Mouse (Mus musculus): ENCODE measurements around the gene Rnf144a.
A peak's percentile ranks its signal among the peaks of the same experiment; 100 is the strongest.

Rnf144a gene

GRCm38 (mm10) chr12:26410443-26410842 is 4.6 kb downstream of the Rnf144a start:
- DNase-seq (ENCODE audit: low read depth, low spot score): no peak

- DNase-seq (ENCODE audit: low read depth, low spot score): no peak
Measured at GRCm38 (mm10) chr12:26408707-26409106, 6.3 kb downstream of the Rnf144a start.

GRCm38 (mm10) chr12:26404781-26405702 is 10.0 kb downstream of the Rnf144a start:
- peak; percentile 38 for DNase-seq (ENCODE audit: low read depth, low spot score)

- no peak for DNase-seq (ENCODE audit: low read depth, low spot score)
Measured at GRCm38 (mm10) chr12:26403372-26404125, 11.5 kb downstream of the Rnf144a start.

- peak; percentile 67 for DNase-seq (ENCODE audit: low read depth, low spot score)
Measured at GRCm38 (mm10) chr12:26401696-26402470, 13.2 kb downstream of the Rnf144a start.

GRCm38 (mm10) chr12:26401254-26401653 is 13.8 kb downstream of the Rnf144a start:
- no peak for DNase-seq (ENCODE audit: low read depth, low spot score)

GRCm38 (mm10) chr12:26400762-26401161 is 14.3 kb downstream of the Rnf144a start:
- DNase-seq (ENCODE audit: low read depth, low spot score): no peak

GRCm38 (mm10) chr12:26399391-26399790 is 15.7 kb downstream of the Rnf144a start:
- no peak for DNase-seq (ENCODE audit: low read depth, low spot score)

- DNase-seq (ENCODE audit: low read depth, low spot score): peak; percentile 77
Measured at GRCm38 (mm10) chr12:26398597-26398996, 16.5 kb downstream of the Rnf144a start.

GRCm38 (mm10) chr12:26394485-26395470 is 20.3 kb downstream of the Rnf144a start:
- DNase-seq (ENCODE audit: low read depth, low spot score): no peak

GRCm38 (mm10) chr12:26393291-26393690 is 21.8 kb downstream of the Rnf144a start:
- DNase-seq (ENCODE audit: low read depth, low spot score): no peak

- DNase-seq (ENCODE audit: low read depth, low spot score): no peak
Measured at GRCm38 (mm10) chr12:26391162-26391561, 23.9 kb downstream of the Rnf144a start.

GRCm38 (mm10) chr12:26387523-26387922 is 27.5 kb downstream of the Rnf144a start:
- DNase-seq (ENCODE audit: low read depth, low spot score): peak; percentile 22

- no peak for DNase-seq (ENCODE audit: low read depth, low spot score)
Measured at GRCm38 (mm10) chr12:26386947-26387346, 28.1 kb downstream of the Rnf144a start.

- DNase-seq (ENCODE audit: low read depth, low spot score): peak; percentile 54
Measured at GRCm38 (mm10) chr12:26386189-26386588, 28.9 kb downstream of the Rnf144a start.

GRCm38 (mm10) chr12:26385735-26386134 is 29.3 kb downstream of the Rnf144a start:
- DNase-seq (ENCODE audit: low read depth, low spot score): no peak

GRCm38 (mm10) chr12:26381730-26382129 is 33.3 kb downstream of the Rnf144a start:
- peak; percentile 85 for DNase-seq (ENCODE audit: low read depth, low spot score)

GRCm38 (mm10) chr12:26379797-26380196 is 35.3 kb downstream of the Rnf144a start:
- no peak for DNase-seq (ENCODE audit: low read depth, low spot score)

- no peak for DNase-seq (ENCODE audit: low read depth, low spot score)
Measured at GRCm38 (mm10) chr12:26377691-26378090, 37.4 kb downstream of the Rnf144a start.

- no peak for DNase-seq (ENCODE audit: low read depth, low spot score)
Measured at GRCm38 (mm10) chr12:26376541-26377323, 38.3 kb downstream of the Rnf144a start.

Measured in 3T3-L1 (cell line).